Mouse (Mus musculus): ENCODE data around the gene Bysl. TPM values are rescaled to one million over a fixed set of nuclear protein-coding genes. Genes with fewer than 3 reads are reported as not detected.

Gene Bysl
- polyA plus RNA-seq, 1 experiment from 2014 or later = 24.7 TPM

DNA sequence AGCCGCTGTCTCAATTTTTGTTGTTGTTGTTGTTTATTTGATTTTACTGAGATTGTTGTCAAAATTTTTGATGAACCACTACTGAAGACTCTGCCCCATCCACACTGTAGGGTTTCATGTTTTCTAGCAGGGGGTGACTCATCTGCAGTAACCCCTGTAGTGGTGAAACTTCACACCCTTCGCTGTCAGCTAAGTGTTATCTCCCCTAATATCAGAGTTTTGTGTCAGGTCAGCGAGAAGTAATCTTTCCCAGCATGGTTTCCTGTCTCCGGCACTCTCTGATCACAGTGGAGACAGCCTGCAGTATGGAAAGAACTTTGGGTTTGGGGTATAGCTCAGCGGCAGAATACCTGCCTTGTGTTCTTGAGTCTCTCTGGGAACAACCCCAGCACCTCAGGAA, 46.7 kb downstream of the Bysl start:
- H3K36me3 ChIP-seq = no peaks in the 10 kb centered on the region
- no peaks in the 10 kb centered on the region for H3K27me3 ChIP-seq (replicated peaks)
- H3K4me3 ChIP-seq = no peak overlapping the region
- no peaks in the 10 kb centered on the region for H3K9me3 ChIP-seq (replicated peaks)
- no peak overlapping the region for H3K4me2 ChIP-seq
- no peak for ATAC-seq (ENCODE audit: insufficient number of reproducible peaks, low FRiP score)
- peaks cover 7% of the 10 kb centered on the region for H3K4me1 ChIP-seq (replicated peaks)
- no peak overlapping the region for H3K9ac ChIP-seq
- no peak overlapping the region for H3K27ac ChIP-seq (ENCODE audit: poor library complexity, severe bottlenecking)
- 48% methylated on average over 5 of the region's 5 CpGs for WGBS

DNA sequence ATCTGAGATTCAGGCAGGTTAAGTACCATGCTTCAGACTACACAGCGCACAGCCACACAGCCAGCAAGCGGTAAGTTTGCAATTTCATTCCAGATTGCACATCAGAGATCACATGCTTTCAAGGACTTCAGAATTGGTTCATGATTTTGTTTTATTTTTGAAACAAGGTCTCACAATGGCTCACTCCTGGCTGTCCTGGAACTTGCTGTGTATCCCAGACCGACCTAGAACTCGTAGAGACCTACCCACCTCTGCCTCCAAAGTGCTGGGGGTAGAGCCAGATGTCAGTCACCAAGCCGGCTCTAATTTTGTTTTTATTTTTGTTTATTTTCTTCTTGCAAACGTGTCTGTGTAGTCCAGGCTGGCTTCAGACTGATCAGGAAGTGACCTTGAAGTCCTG, 48.4 kb downstream of the Bysl start:
- Histone ChIP-seq H3K4me1 (replicated peaks) (peaks cover 9% of the 10 kb centered on the region), H3K27ac (ENCODE audit: poor library complexity, severe bottlenecking) (no peak overlapping the region), H3K9ac (no peak overlapping the region), H3K9me3 (replicated peaks) (no peaks in the 10 kb centered on the region), H3K4me2 (no peak overlapping the region), H3K4me3 (no peak overlapping the region), H3K36me3 (no peaks in the 10 kb centered on the region), H3K27me3 (replicated peaks) (no peaks in the 10 kb centered on the region)
- 81% methylated on average over 6 of the region's 6 CpGs for WGBS
- no peak for ATAC-seq (ENCODE audit: insufficient number of reproducible peaks, low FRiP score)

DNA sequence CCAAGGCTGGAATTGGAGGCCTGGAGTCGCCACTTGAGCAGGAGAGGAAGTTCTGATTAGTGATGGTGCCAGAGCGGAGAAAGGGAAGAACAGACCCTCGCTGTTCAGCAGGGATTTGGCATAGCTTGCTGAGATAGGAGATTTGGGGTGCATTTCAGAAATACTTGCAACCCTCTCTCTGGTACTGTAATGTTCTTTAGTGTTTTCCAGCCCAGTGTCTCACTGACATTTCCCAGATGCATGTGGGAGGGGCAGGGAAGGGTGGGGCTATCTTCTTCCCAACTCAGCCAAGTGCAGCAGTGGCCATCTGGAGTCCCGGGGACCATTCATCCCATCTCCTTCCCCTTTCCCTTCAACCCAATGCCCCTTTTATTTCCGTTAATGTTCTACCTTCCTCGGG, 51.6 kb downstream of the Bysl start:
- Histone ChIP-seq H3K27ac (ENCODE audit: poor library complexity, severe bottlenecking) (no peak overlapping the region), H3K4me2 (no peak overlapping the region), H3K36me3 (no peaks in the 10 kb centered on the region), H3K4me1 (replicated peaks) (peaks cover 9% of the 10 kb centered on the region), H3K9me3 (replicated peaks) (no peaks in the 10 kb centered on the region), H3K9ac (no peak overlapping the region), H3K4me3 (no peak overlapping the region), H3K27me3 (replicated peaks) (no peaks in the 10 kb centered on the region)
- WGBS = 23% methylated on average over 6 of the region's 6 CpGs
- ATAC-seq (ENCODE audit: insufficient number of reproducible peaks, low FRiP score) = 0 out of 2 replicates have a peak, but pooled peaks have one; percentile 56

DNA sequence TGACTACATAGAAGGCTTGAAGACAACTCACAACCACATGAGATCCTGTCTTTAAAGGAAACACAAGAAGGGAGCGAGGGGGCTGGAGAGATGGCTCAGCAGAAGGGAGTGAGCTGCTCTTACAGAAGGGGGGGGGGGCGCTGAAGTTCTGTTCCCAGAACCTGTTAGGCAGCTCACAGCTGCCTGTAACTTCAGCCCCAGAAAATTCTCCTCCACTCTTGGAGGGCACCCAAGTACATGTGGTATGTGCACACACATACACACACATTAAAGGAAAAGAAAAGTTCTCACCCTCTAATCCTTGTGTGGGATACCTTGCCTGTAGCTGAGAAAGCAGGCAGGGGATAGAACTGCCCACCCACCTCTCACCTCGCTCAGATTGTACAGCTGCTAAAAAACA, 54.1 kb downstream of the Bysl start:
- Histone ChIP-seq H3K9me3 (replicated peaks) (no peaks in the 10 kb centered on the region), H3K36me3 (no peaks in the 10 kb centered on the region), H3K4me3 (no peak overlapping the region), H3K4me1 (replicated peaks) (peaks cover 9% of the 10 kb centered on the region), H3K27me3 (replicated peaks) (no peaks in the 10 kb centered on the region), H3K4me2 (no peak overlapping the region), H3K27ac (ENCODE audit: poor library complexity, severe bottlenecking) (no peak overlapping the region), H3K9ac (no peak overlapping the region)
- ATAC-seq (ENCODE audit: insufficient number of reproducible peaks, low FRiP score) = no peak
- 75% methylated on average over 3 of the region's 3 CpGs for WGBS

DNA sequence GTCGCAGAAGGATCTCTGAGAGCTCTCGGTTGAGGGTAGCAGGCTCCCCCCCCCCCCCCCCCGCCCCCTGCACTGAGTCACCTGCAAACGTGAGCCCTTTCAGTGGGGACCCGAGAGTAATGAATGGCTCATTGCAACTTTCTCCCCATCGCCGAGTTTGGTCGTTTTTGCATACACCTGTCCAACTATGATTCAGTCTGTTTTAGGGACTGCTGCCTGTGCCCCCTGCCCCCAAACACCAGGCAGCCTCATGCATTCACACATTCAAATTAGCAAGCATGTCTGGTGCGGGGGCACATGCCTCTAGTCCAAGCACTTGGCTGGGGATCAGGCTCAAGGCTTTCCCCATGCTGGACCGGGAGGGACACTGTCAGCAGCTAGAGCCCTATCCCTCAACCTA, 56.7 kb downstream of the Bysl start:
- Histone ChIP-seq H3K4me2 (no peak overlapping the region), H3K27me3 (replicated peaks) (no peaks in the 10 kb centered on the region), H3K9me3 (replicated peaks) (no peaks in the 10 kb centered on the region), H3K4me3 (no peak overlapping the region), H3K9ac (no peak overlapping the region), H3K27ac (ENCODE audit: poor library complexity, severe bottlenecking) (no peak overlapping the region), H3K36me3 (no peaks in the 10 kb centered on the region), H3K4me1 (replicated peaks) (peaks cover 5% of the 10 kb centered on the region)
- 67% methylated on average over 10 of the region's 10 CpGs for WGBS
- no peak for ATAC-seq (ENCODE audit: insufficient number of reproducible peaks, low FRiP score)

DNA sequence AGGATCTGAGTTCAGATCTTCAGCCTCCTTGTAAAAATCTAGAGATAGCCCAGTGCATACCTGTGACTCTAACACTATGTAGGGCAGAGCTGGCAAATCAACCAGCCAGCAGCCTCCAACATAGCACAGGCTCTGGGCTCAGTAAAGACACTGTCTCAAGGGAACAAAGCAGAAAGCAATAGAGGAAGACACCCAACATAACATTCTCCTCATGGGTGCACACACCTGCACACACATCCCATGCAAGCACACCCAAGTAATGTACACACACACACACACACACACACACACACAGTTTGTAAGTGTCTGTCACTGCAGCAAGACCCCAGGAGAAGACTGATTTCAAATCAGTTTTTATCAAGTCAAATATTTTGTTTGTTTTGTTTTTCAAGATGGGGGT, 58.3 kb downstream of the Bysl start:
- Histone ChIP-seq H3K4me3 (no peak overlapping the region), H3K27me3 (replicated peaks) (no peaks in the 10 kb centered on the region), H3K27ac (ENCODE audit: poor library complexity, severe bottlenecking) (no peak overlapping the region), H3K36me3 (no peaks in the 10 kb centered on the region), H3K9me3 (replicated peaks) (no peaks in the 10 kb centered on the region), H3K9ac (no peak overlapping the region), H3K4me2 (no peak overlapping the region), H3K4me1 (replicated peaks) (peaks cover 3% of the 10 kb centered on the region; the same call in 1 of the 2 replicates)
- ATAC-seq (ENCODE audit: insufficient number of reproducible peaks, low FRiP score) = no peak

DNA sequence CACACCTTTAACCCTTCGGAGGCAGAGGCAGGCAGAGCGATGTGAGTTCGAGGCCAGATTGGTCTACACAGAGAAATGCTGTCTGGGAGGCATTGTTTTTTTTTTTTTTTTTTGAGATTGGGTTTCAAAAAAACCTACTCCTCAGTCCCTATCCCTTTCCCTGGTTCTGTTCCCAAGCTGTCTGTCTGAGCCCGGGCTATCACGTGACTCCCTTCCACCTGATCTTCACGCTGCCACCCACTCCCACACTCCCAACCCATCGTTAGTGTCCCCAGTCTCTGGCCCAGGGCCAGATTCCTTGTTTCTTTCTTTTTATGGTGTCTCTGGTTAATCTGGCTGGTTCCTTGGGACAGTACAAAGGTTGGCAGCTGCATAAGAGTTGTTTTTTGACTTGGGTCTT, 60.2 kb downstream of the Bysl start:
- no peak overlapping the region for H3K4me2 ChIP-seq
- no peaks in the 10 kb centered on the region for H3K9me3 ChIP-seq (replicated peaks)
- no peak overlapping the region for H3K9ac ChIP-seq
- no peak overlapping the region for H3K27ac ChIP-seq (ENCODE audit: poor library complexity, severe bottlenecking)
- peaks cover 3% of the 10 kb centered on the region; the same call in 1 of the 2 replicates for H3K4me1 ChIP-seq (replicated peaks)
- H3K36me3 ChIP-seq = no peaks in the 10 kb centered on the region
- no peak overlapping the region for H3K4me3 ChIP-seq
- no peak for ATAC-seq (ENCODE audit: insufficient number of reproducible peaks, low FRiP score)
- WGBS = 74% methylated on average over 7 of the region's 7 CpGs
- no peaks in the 10 kb centered on the region for H3K27me3 ChIP-seq (replicated peaks)

Other genes starting within 250 kb of the Bysl start
- gene Mrps10, start 242.6 kb downstream of the Bysl start, polyA plus RNA-seq (2016; fragmentation: Nextera tagmentation; extraction: Ambion mirVana) = 64.6 and 68.1 TPM in 2 replicates
- gene Guca1b, start 226.1 kb downstream of the Bysl start, polyA plus RNA-seq (2016; fragmentation: Nextera tagmentation; extraction: Ambion mirVana) = 1.8 and 2.0 TPM in 2 replicates
- gene Guca1a, start 210.9 kb downstream of the Bysl start, polyA plus RNA-seq (2016; fragmentation: Nextera tagmentation; extraction: Ambion mirVana) = 3.2 and 3.8 TPM in 2 replicates
- gene AI661453, start 174.9 kb downstream of the Bysl start, polyA plus RNA-seq (2016; fragmentation: Nextera tagmentation; extraction: Ambion mirVana) = 0.85 and 1.1 TPM in 2 replicates
- gene 1700001C19Rik, start 174.1 kb downstream of the Bysl start, polyA plus RNA-seq (2016; fragmentation: Nextera tagmentation; extraction: Ambion mirVana) = 1.0 and 1.2 TPM in 2 replicates
- gene Taf8, start 109.2 kb downstream of the Bysl start, polyA plus RNA-seq (2016; fragmentation: Nextera tagmentation; extraction: Ambion mirVana) = 21.1 and 22.1 TPM in 2 replicates
- gene Ccnd3, start 106.4 kb downstream of the Bysl start, polyA plus RNA-seq (2016; fragmentation: Nextera tagmentation; extraction: Ambion mirVana) = 533 and 538 TPM in 2 replicates
- gene Med20, start 90 bp upstream of the Bysl start, polyA plus RNA-seq (2016; fragmentation: Nextera tagmentation; extraction: Ambion mirVana) = 27.8 and 30.0 TPM in 2 replicates
- gene Gm20517, start 97 bp upstream of the Bysl start, polyA plus RNA-seq (2016; fragmentation: Nextera tagmentation; extraction: Ambion mirVana) = 1.3 and 2.7 TPM in 2 replicates
- 3.5 and 4.8 TPM in 2 replicates for gene Usp49, start 19.2 kb upstream of the Bysl start, polyA plus RNA-seq (2016; fragmentation: Nextera tagmentation; extraction: Ambion mirVana)
- 352 and 355 TPM in 2 replicates for gene Tomm6, start 76.9 kb upstream of the Bysl start, polyA plus RNA-seq (2016; fragmentation: Nextera tagmentation; extraction: Ambion mirVana)
- gene Frs3, start 77.5 kb upstream of the Bysl start, polyA plus RNA-seq (2016; fragmentation: Nextera tagmentation; extraction: Ambion mirVana) = 4.6 and 5.1 TPM in 2 replicates
- gene Gm21981, start 83.0 kb upstream of the Bysl start, polyA plus RNA-seq (2016; fragmentation: Nextera tagmentation; extraction: Ambion mirVana) = 0.15 and 0.19 TPM in 2 replicates
- 0.56 TPM in 1 of 2 replicates, not detected in the other for gene Prickle4, start 83.2 kb upstream of the Bysl start, polyA plus RNA-seq (2016; fragmentation: Nextera tagmentation; extraction: Ambion mirVana)
- gene Pgc, start 115.3 kb upstream of the Bysl start, polyA plus RNA-seq (2016; fragmentation: Nextera tagmentation; extraction: Ambion mirVana) = not detected in 2 replicates
- gene Tfeb, start 125.5 kb upstream of the Bysl start, polyA plus RNA-seq (2016; fragmentation: Nextera tagmentation; extraction: Ambion mirVana) = 22.7 and 24.5 TPM in 2 replicates
- gene Mdfi, start 223.2 kb upstream of the Bysl start, polyA plus RNA-seq (2016; fragmentation: Nextera tagmentation; extraction: Ambion mirVana) = 11.1 and 11.2 TPM in 2 replicates